Mouse (Mus musculus) megakaryocyte-erythroid progenitor cell, adult 5-6 weeks (primary cell): ENCODE results near the gene Clca3a1. TPM values are rescaled to one million over a fixed set of nuclear protein-coding genes. Genes with fewer than 3 reads are reported as not detected.
A peak's percentile ranks its signal among the peaks of the same experiment; 100 is the strongest.

Experiments
- ATAC-seq: replicated peaks from 2 replicates; pipeline ENCODE4 v1.8.0; 2016; ENCODE audit warnings: mild to moderate bottlenecking, inconsistent platforms; ENCODE audit not compliant: severe bottlenecking, poor library complexity, low FRiP score, low TSS enrichment
- total RNA-seq, 2 experiments: library from RNA; stranded (forward) in 1 of 2; stranded (reverse) in 1 of 2; fragments of 200-1000, 215-1000 nt in 1 of 2; fragments of >200 nt in 1 of 2; fragmentation: Nextera tagmentation in 1 of 2; gene quantifications; 2 replicates each; pipeline ENCODE4 v1.2.3; 2014 to 2017

Gene Clca3a1
- total RNA-seq, 2 experiments from 2014 or later, result 11.3 to 24.1 TPM

GRCm38 (mm10) chr3:144719901-144720747, 40.7 kb downstream of the Clca3a1 start, which contains the start of gene Sh3glb1:
Gene Sh3glb1, minus strand, starts transcription at chr3:144720335.
- ATAC-seq, result peak; percentile 58

GRCm38 (mm10) chr3:144719088-144719900, 41.5 kb downstream of the Clca3a1 start:
- ATAC-seq, result peak; percentile 18

GRCm38 (mm10) chr3:144718706-144719087, 42.1 kb downstream of the Clca3a1 start:
- no peak for ATAC-seq

GRCm38 (mm10) chr3:144717835-144718234, 42.9 kb downstream of the Clca3a1 start:
- no peak for ATAC-seq

GRCm38 (mm10) chr3:144717121-144717520, 43.7 kb downstream of the Clca3a1 start:
- no peak for ATAC-seq

GRCm38 (mm10) chr3:144715901-144716300, 44.9 kb downstream of the Clca3a1 start:
- no peak for ATAC-seq

- ATAC-seq, result no peak
These were observed 45.7 kb downstream of the Clca3a1 start for GRCm38 (mm10) chr3:144715033-144715432.

- no peak for ATAC-seq
These were observed 46.2 kb downstream of the Clca3a1 start for GRCm38 (mm10) chr3:144714606-144715005.

- ATAC-seq, result no peak
These were observed 46.7 kb downstream of the Clca3a1 start for GRCm38 (mm10) chr3:144714126-144714525.

GRCm38 (mm10) chr3:144711607-144712206, 49.1 kb downstream of the Clca3a1 start:
- no peak for ATAC-seq

GRCm38 (mm10) chr3:144708612-144709011, 52.2 kb downstream of the Clca3a1 start:
- no peak for ATAC-seq

- peak; percentile 87 for ATAC-seq
These were observed 56.8 kb downstream of the Clca3a1 start for GRCm38 (mm10) chr3:144703959-144704358.

GRCm38 (mm10) chr3:144698790-144699433, 61.9 kb downstream of the Clca3a1 start:
- 0 out of 2 replicates have a peak, but pooled peaks have one; percentile 27 for ATAC-seq

- no peak for ATAC-seq
These were observed 62.8 kb downstream of the Clca3a1 start for GRCm38 (mm10) chr3:144697942-144698341.

GRCm38 (mm10) chr3:144697154-144697553, 63.6 kb downstream of the Clca3a1 start:
- ATAC-seq, result 0 out of 2 replicates have a peak, but pooled peaks have one; percentile 12

- ATAC-seq, result no peak
These were observed 65.8 kb downstream of the Clca3a1 start for GRCm38 (mm10) chr3:144694941-144695340.

- peak; percentile 65 for ATAC-seq
These were observed 66.7 kb downstream of the Clca3a1 start for GRCm38 (mm10) chr3:144694040-144694439.

- no peak for ATAC-seq
These were observed 68.7 kb downstream of the Clca3a1 start for GRCm38 (mm10) chr3:144692052-144692451.

GRCm38 (mm10) chr3:144689236-144689635, 71.5 kb downstream of the Clca3a1 start:
- ATAC-seq, result peak; percentile 95
